Mouse (Mus musculus) lung, embryonic 14.5 days (tissue): ENCODE data around the gene Adck2. TPM values are rescaled to one million over a fixed set of nuclear protein-coding genes. Genes with fewer than 3 reads are reported as not detected.

Experiments
- ATAC-seq: fragments of 200-750 bp; cut with Nextera tagmentation; 2 replicates; pipeline ENCODE4 v1.8.0; 2017; ENCODE audit warnings: mild to moderate bottlenecking, moderate TSS enrichment, moderate library complexity; ENCODE audit not compliant: insufficient read depth
- DNase-seq: peaks from one replicate; pipeline ENCODE4 v3.0.0-alpha.2; 2015
- H3K27ac ChIP-seq: fragments of 300-500 bp; sonication (generic); 2 replicates; pipeline ENCODE4 v1.5.1; 2014; ENCODE audit warnings: low read depth, mild to moderate bottlenecking, moderate library complexity
- H3K27me3 ChIP-seq: fragments of 300-500 bp; sonication (generic); 2 replicates; pipeline ENCODE4 v1.6.1; 2014; ENCODE audit warnings: low read length, control low read depth; ENCODE audit not compliant: insufficient read depth
- H3K36me3 ChIP-seq: fragments of 300-500 bp; sonication (generic); 2 replicates; pipeline ENCODE4 v1.6.1; 2014; ENCODE audit warnings: control low read depth; ENCODE audit not compliant: insufficient read depth
- H3K4me1 ChIP-seq: fragments of 300-500 bp; sonication (generic); 2 replicates; pipeline ENCODE4 v1.6.1; 2014; ENCODE audit warnings: antibody characterized with exemption, control low read depth; ENCODE audit not compliant: insufficient read depth
- H3K4me2 ChIP-seq: fragments of 300-500 bp; sonication (generic); 2 replicates; pipeline ENCODE4 v1.6.1; 2014; ENCODE audit warnings: mild to moderate bottlenecking
- H3K4me3 ChIP-seq: fragments of 300-500 bp; sonication (generic); 2 replicates; pipeline ENCODE4 v1.5.1; 2014; ENCODE audit warnings: low read depth, low read length
- H3K9ac ChIP-seq: fragments of 300-500 bp; sonication (generic); 2 replicates; pipeline ENCODE4 v1.6.1; 2014
- H3K9me3 ChIP-seq: fragments of 300-500 bp; sonication (generic); 2 replicates; pipeline ENCODE4 v1.6.1; 2016; ENCODE audit warnings: low read depth, low read length, control low read depth
- CTCF ChIP-seq: IDR thresholded peaks from 2 replicates; pipeline ENCODE4 v1.5.1; 2016; ENCODE audit warnings: antibody characterized with exemption, low read depth
- WGBS: fragments of 180-500 bp; shearing (Covaris S2); extraction: QIAGEN DNeasy Blood & Tissue Kit; methylation state at CpG from one replicate; pipeline ENCODE4 v1.1.7; 2014; 5-methylcytosine and 5-hydroxymethylcytosine counted together
- polyA plus RNA-seq: library from polyadenylated mRNA; unstranded; fragments of >200 nt; fragmentation: Nextera tagmentation; extraction: Ambion mirVana; gene quantifications from 2 replicates; pipeline ENCODE4 v1.2.1, GENCODE M21; 2014

The Adck2 gene
- polyA plus RNA-seq, 1 experiment from 2014 or later = 21.8 TPM

DNA sequence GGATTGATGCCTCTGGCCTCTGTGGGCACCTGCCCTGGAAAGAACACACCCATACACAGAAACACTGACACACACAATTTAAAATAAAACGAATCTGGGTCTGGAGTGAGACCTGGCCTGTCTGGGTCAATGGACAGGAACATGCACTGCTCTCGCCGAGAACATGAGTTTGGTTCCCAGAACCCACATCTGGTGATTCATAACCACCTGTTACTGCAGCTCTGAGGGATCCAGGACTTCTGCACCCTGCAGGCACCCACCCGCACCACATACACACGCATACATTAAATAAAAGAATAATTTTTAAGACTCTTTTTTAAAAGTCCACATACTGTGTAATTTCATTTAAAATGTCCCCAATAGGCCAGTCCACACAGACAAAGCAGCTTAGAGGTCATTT is 36.4 kb upstream of the Adck2 start:
- TF ChIP-seq CTCF = no peak
- DNase-seq (no peak), ATAC-seq (no peak)
- Histone ChIP-seq H3K9ac (no peak overlapping the region), H3K36me3 (no peaks in the 10 kb centered on the region), H3K9me3 (no peaks in the 10 kb centered on the region), H3K4me1 (peaks cover 13% of the 10 kb centered on the region), H3K27me3 (no peaks in the 10 kb centered on the region), H3K4me2 (no peak overlapping the region), H3K4me3 (no peak overlapping the region), H3K27ac (no peak overlapping the region)
- WGBS = 93% methylated on average over 5 of the region's 5 CpGs

GRCm38 (mm10) chr6:39538227-39538626 is 35.4 kb upstream of the Adck2 start:
- peak; percentile 41 for DNase-seq
- no peak overlapping the region for H3K4me3 ChIP-seq
- 57% methylated on average over 8 of the region's 8 CpGs for WGBS
- TF ChIP-seq CTCF = no peak
- no peak overlapping the region for H3K4me2 ChIP-seq
- no peaks in the 10 kb centered on the region for H3K9me3 ChIP-seq
- H3K27ac ChIP-seq = no peak overlapping the region
- H3K36me3 ChIP-seq = no peaks in the 10 kb centered on the region
- H3K4me1 ChIP-seq = peaks cover 22% of the 10 kb centered on the region
- H3K9ac ChIP-seq = no peak overlapping the region
- H3K27me3 ChIP-seq = no peaks in the 10 kb centered on the region
- ATAC-seq = no peak

DNA sequence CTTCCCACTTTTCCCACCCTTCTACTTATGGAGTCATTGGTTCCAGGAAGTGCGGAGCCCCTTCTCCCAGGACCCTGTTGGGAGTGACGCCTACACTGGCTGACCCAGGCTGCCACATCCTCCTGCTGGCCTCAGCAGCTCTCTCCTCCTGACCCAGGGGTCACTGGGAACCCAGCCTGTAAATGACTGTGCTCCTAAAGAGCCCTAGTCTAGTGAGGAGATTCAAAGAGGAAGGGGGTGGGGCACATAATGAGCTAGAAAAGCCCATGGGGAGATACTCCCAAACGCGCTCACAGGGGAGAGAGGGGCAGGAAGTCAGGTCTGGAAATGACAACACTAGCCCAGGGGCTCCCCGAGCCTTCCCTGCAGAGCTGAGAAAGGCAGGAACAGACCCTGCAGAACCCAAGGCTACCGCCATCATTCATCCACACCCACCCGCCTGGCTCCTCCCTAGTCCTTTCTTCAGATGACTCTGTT is 34.0 kb upstream of the Adck2 start:
- Histone ChIP-seq H3K27ac (peak overlapping the region; percentile 79), H3K9ac (no peak overlapping the region; the same call in 1 of the 2 replicates), H3K4me1 (peaks cover 36% of the 10 kb centered on the region), H3K9me3 (no peaks in the 10 kb centered on the region), H3K4me2 (peak overlapping the region; percentile 36; the same call in 1 of the 2 replicates), H3K27me3 (no peaks in the 10 kb centered on the region), H3K36me3 (no peaks in the 10 kb centered on the region), H3K4me3 (no peak overlapping the region)
- ATAC-seq (peak; percentile 19; the same call in 1 of the 2 replicates), DNase-seq (peak; percentile 59)
- no peak for TF ChIP-seq CTCF
- 8% methylated on average over 7 of the region's 7 CpGs for WGBS

GRCm38 (mm10) chr6:39540563-39540962 is 33.1 kb upstream of the Adck2 start:
- H3K27ac ChIP-seq = no peak overlapping the region

DNA sequence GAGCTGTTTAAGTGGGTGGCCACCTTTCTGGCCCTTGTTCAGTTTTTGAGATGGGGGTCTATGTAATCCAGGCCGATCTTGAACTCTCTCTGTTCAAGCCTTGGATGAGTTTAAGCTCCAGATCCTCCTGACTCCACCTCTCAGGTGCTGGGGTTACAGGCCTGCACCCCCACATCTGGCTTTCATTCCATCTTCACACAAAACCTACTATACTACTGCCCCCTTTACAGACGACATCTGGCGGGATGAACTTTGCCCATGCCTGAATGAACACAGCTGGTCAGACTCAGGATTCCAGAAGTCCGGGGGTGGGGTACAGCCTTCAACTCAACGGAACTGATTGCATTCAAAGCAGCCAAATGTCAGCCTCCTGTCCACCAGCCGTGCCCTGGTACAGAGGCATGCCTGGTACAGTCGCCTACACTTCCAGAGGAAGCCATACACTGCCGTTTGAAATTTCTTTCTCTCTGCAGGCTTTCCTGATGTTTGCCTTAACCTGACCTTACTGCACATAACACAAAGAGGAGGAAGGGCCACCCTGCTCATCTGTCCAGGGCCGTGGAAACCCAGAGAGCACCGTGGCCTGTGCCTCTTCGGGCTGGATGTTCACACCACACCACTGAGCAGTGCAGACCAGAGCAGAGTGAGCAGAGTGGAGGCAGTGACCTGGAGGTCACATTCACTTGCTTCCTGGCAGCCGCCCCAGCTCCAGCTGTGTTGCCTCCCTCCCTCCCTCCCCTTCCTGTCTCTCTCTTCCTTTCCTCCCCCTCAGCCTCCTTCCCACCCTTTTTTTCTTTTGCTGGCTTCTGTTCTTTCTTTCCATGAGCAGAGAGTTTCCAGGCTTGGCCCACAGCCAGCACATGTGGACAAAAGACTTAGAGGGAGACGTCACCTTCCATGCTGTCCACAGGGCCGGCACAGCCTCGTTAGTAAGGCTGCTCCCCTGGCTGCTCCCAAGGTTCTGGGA is 30.8 kb upstream of the Adck2 start:
- H3K9ac ChIP-seq = peak overlapping the region; percentile 30; the same call in 1 of the 2 replicates
- peaks cover 36% of the 10 kb centered on the region for H3K4me1 ChIP-seq
- ATAC-seq = peak; percentile 91
- 12% methylated on average over 15 of the region's 15 CpGs for WGBS
- peak overlapping the region; percentile 41; the same call in 1 of the 2 replicates for H3K4me2 ChIP-seq
- TF ChIP-seq CTCF = no peak
- H3K27me3 ChIP-seq = no peaks in the 10 kb centered on the region
- DNase-seq = peak; percentile 95
- H3K4me3 ChIP-seq = no peak overlapping the region
- H3K36me3 ChIP-seq = no peaks in the 10 kb centered on the region
- H3K9me3 ChIP-seq = no peaks in the 10 kb centered on the region
- peak overlapping the region; percentile 90 for H3K27ac ChIP-seq

More at GRCm38 (mm10) chr6:39540563-39540962, 33.1 kb upstream of the Adck2 start:
- no peaks in the 10 kb centered on the region for H3K27me3 ChIP-seq
- no peak for DNase-seq
- TF ChIP-seq CTCF = no peak
- no peaks in the 10 kb centered on the region for H3K36me3 ChIP-seq
- no peak overlapping the region for H3K4me3 ChIP-seq
- WGBS = 41% methylated on average over 2 of the region's 2 CpGs
- H3K4me2 ChIP-seq = no peak overlapping the region
- no peak for ATAC-seq
- H3K4me1 ChIP-seq = peaks cover 36% of the 10 kb centered on the region
- no peak overlapping the region for H3K9ac ChIP-seq
- no peaks in the 10 kb centered on the region for H3K9me3 ChIP-seq

GRCm38 (mm10) chr6:39543769-39544420 is 29.8 kb upstream of the Adck2 start:
- Histone ChIP-seq H3K4me2 (peak overlapping the region; percentile 41; the same call in 1 of the 2 replicates), H3K27ac (peak overlapping the region; percentile 90), H3K27me3 (no peaks in the 10 kb centered on the region), H3K9ac (peak overlapping the region; percentile 30; the same call in 1 of the 2 replicates), H3K9me3 (no peaks in the 10 kb centered on the region), H3K36me3 (no peaks in the 10 kb centered on the region), H3K4me3 (no peak overlapping the region), H3K4me1 (peaks cover 36% of the 10 kb centered on the region)
- TF ChIP-seq CTCF = no peak
- DNase-seq = no peak
- ATAC-seq = no peak
- 43% methylated on average over 15 of the region's 15 CpGs for WGBS

DNA sequence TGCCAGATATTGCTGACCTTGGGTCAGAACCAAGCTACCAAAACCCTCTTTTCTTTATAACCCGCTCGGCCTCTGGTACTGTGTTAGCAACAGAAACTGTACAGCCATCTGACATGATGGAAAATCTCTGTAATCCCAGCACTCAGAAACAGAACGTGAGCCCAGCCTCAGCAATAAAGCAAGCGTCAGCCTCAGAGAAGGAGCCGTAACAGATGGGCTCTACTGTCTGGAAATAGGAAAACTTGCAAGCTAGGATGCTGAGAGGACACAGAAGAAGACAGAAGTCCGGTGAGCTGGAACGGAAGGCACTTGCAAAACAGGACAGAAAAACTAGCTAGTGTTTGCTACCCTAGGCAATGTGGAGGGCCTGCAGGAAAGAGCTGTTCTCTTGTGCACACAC is 28.2 kb upstream of the Adck2 start:
- Histone ChIP-seq H3K27ac (no peak overlapping the region), H3K4me2 (no peak overlapping the region), H3K9me3 (no peaks in the 10 kb centered on the region), H3K9ac (no peak overlapping the region), H3K4me1 (peaks cover 29% of the 10 kb centered on the region), H3K27me3 (no peaks in the 10 kb centered on the region), H3K36me3 (no peaks in the 10 kb centered on the region), H3K4me3 (no peak overlapping the region)
- TF ChIP-seq CTCF = no peak
- no peak for ATAC-seq
- no peak for DNase-seq
- WGBS = 87% methylated on average over 7 of the region's 7 CpGs
